Mouse (Mus musculus): ENCODE results near the gene Tbc1d19.

Gene Tbc1d19

DNA sequence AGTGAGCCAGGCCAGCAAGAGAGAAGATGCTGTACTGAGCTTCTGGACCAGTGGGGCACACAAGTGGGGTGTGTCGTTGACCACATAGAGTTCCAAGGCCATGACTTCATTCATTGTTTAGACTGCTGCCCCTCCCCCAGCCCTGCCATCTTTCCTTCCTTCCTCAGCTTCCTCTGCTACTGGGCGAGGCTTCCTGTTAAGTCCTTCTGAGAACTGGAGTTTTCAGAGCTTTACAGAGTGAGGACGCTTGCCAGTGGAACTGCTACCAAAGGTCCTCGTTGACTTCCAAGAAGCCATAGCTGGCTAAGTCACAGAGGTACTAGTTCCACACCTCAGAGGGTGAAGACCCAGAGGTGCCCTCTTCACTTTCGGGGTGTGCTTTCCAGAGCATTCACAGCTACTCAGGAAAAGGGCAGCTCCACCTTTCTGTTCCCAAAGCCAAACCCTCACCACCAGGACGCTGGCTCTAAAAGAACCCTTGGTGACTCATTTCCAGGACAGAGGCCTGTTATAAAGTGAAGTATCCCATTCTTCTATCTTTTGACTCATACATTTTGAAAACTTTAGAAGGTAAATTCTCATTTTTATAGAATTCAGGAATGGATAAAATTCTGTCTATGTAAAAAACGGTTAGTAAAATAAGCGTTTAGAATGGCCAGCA, 139.3 kb downstream of the Tbc1d19 start:
- peak; percentile 41 for DNase-seq (ENCODE audit: low read depth, low spot score)

GRCm38 (mm10) chr5:53950189-53950588, 140.8 kb downstream of the Tbc1d19 start:
- no peak for DNase-seq (ENCODE audit: low read depth, low spot score)

- no peak for DNase-seq (ENCODE audit: low read depth, low spot score)
Observed at GRCm38 (mm10) chr5:53953216-53953615, 143.8 kb downstream of the Tbc1d19 start.

All from CD4-positive, CD25-positive, alpha-beta regulatory T cell, adult 2 months (primary cell).